Mouse (Mus musculus) lung, postnatal 0 days (tissue): ENCODE data around the gene Mif. TPM values are rescaled to one million over a fixed set of nuclear protein-coding genes. Genes with fewer than 3 reads are reported as not detected.

Experiments used
- ATAC-seq: fragments of 200-750 bp; cut with Nextera tagmentation; 2 replicates; pipeline ENCODE4 v1.8.0; 2017; ENCODE audit warnings: moderate library complexity
- DNase-seq: peaks from one replicate; pipeline ENCODE4 v3.0.0-alpha.2; 2016; ENCODE audit warnings: low spot score
- H3K27ac ChIP-seq: fragments of 300-500 bp; sonication (generic); 2 replicates; pipeline ENCODE4 v1.5.1; 2014; ENCODE audit warnings: antibody characterized with exemption, mild to moderate bottlenecking, low read length, mixed read lengths
- H3K27me3 ChIP-seq: fragments of 300-500 bp; sonication (generic); replicated peaks from 2 replicates; pipeline ENCODE4 v1.6.1; 2014; ENCODE audit warnings: low read length, mixed read lengths; ENCODE audit not compliant: insufficient read depth
- H3K36me3 ChIP-seq: fragments of 300-500 bp; sonication (generic); 2 replicates; pipeline ENCODE4 v1.6.1; 2014; ENCODE audit warnings: low read length, mixed read lengths; ENCODE audit not compliant: insufficient read depth
- H3K4me1 ChIP-seq: fragments of 300-500 bp; sonication (generic); 2 replicates; pipeline ENCODE4 v1.6.1; 2014; ENCODE audit warnings: antibody characterized with exemption, low read depth, low read length, mixed read lengths; ENCODE audit not compliant: insufficient read depth
- H3K4me2 ChIP-seq: fragments of 300-500 bp; sonication (generic); replicated peaks from 2 replicates; pipeline ENCODE4 v1.6.1; 2014; ENCODE audit warnings: low read depth, mild to moderate bottlenecking, low read length, moderate library complexity, mixed read lengths
- H3K4me3 ChIP-seq: fragments of 300-500 bp; sonication (generic); 2 replicates; pipeline ENCODE4 v1.5.1; 2014; ENCODE audit warnings: low read depth, low read length
- H3K9ac ChIP-seq: fragments of 300-500 bp; sonication (generic); replicated peaks from 2 replicates; pipeline ENCODE4 v1.6.1; 2014; ENCODE audit warnings: low read depth, mild to moderate bottlenecking
- H3K9me3 ChIP-seq: fragments of 300-500 bp; sonication (generic); 2 replicates; pipeline ENCODE4 v1.6.1; 2016; ENCODE audit warnings: low read length, mixed read lengths
- CTCF ChIP-seq: IDR thresholded peaks from 2 replicates; pipeline ENCODE4 v1.5.1; 2016; ENCODE audit warnings: antibody characterized with exemption, mild to moderate bottlenecking
- EP300 ChIP-seq: IDR thresholded peaks from 2 replicates; pipeline ENCODE4 v1.6.1; 2016; ENCODE audit warnings: antibody characterized with exemption, mild to moderate bottlenecking, control low read depth
- WGBS: fragments of 180-500 bp; shearing (Covaris S2); extraction: QIAGEN DNeasy Blood & Tissue Kit; methylation state at CpG from one replicate; pipeline ENCODE4 v1.1.7; 2014; 5-methylcytosine and 5-hydroxymethylcytosine counted together
- polyA plus RNA-seq: library from polyadenylated mRNA; unstranded; fragments of >200 nt; fragmentation: Nextera tagmentation; extraction: Ambion mirVana; gene quantifications from 2 replicates; pipeline ENCODE4 v1.2.1, GENCODE M21; 2015

Gene Mif
- polyA plus RNA-seq, 1 experiment from 2014 or later: 356 TPM

- no peak for DNase-seq
- 66% methylated on average over 2 of the region's 2 CpGs for WGBS
- Histone ChIP-seq H3K36me3 (no peaks in the 10 kb centered on the region), H3K9ac (no peak overlapping the region), H3K4me3 (no peak overlapping the region), H3K4me2 (no peak overlapping the region), H3K4me1 (no peaks in the 10 kb centered on the region), H3K9me3 (no peaks in the 10 kb centered on the region), H3K27ac (no peak overlapping the region), H3K27me3 (no peaks in the 10 kb centered on the region)
- ATAC-seq: no peak
- TF ChIP-seq EP300 (no peak), CTCF (no peak)
These were observed 30.3 kb downstream of the Mif start for GRCm38 (mm10) chr10:75829529-75830274.

GRCm38 (mm10) chr10:75828500-75828931, 31.5 kb downstream of the Mif start:
- Histone ChIP-seq H3K4me2 (no peak overlapping the region), H3K36me3 (no peaks in the 10 kb centered on the region), H3K27ac (no peak overlapping the region), H3K27me3 (no peaks in the 10 kb centered on the region), H3K9ac (no peak overlapping the region), H3K4me1 (no peaks in the 10 kb centered on the region), H3K4me3 (no peak overlapping the region), H3K9me3 (no peaks in the 10 kb centered on the region)
- TF ChIP-seq EP300 (no peak), CTCF (no peak)
- DNase-seq (peak; percentile 21), ATAC-seq (no peak)

- no peaks in the 10 kb centered on the region for H3K27me3 ChIP-seq
- DNase-seq: peak; percentile 61
- H3K36me3 ChIP-seq: no peaks in the 10 kb centered on the region
- TF ChIP-seq EP300: no peak
- no peak for TF ChIP-seq CTCF
- H3K9ac ChIP-seq: no peak overlapping the region
- H3K4me1 ChIP-seq: no peaks in the 10 kb centered on the region
- no peak overlapping the region for H3K4me3 ChIP-seq
- peak; percentile 37; the same call in 1 of the 2 replicates for ATAC-seq
- no peaks in the 10 kb centered on the region for H3K9me3 ChIP-seq
- WGBS: 81% methylated on average over 4 of the region's 4 CpGs
- H3K4me2 ChIP-seq: no peak overlapping the region
- H3K27ac ChIP-seq: no peak overlapping the region
These were observed 32.2 kb downstream of the Mif start for GRCm38 (mm10) chr10:75827668-75828360.

GRCm38 (mm10) chr10:75824530-75824929, 35.5 kb downstream of the Mif start:
- no peak overlapping the region for H3K27ac ChIP-seq
- no peaks in the 10 kb centered on the region for H3K9me3 ChIP-seq
- H3K27me3 ChIP-seq: no peaks in the 10 kb centered on the region
- H3K4me1 ChIP-seq: no peaks in the 10 kb centered on the region
- no peak for DNase-seq
- no peak overlapping the region for H3K4me2 ChIP-seq
- no peaks in the 10 kb centered on the region for H3K36me3 ChIP-seq
- no peak for TF ChIP-seq EP300
- TF ChIP-seq CTCF: no peak
- ATAC-seq: no peak
- no peak overlapping the region for H3K4me3 ChIP-seq
- 81% methylated on average over 4 of the region's 4 CpGs for WGBS
- no peak overlapping the region for H3K9ac ChIP-seq

- H3K9ac ChIP-seq: no peak overlapping the region
- DNase-seq: no peak
- H3K4me3 ChIP-seq: no peak overlapping the region
- H3K9me3 ChIP-seq: no peaks in the 10 kb centered on the region
- H3K27ac ChIP-seq: no peak overlapping the region
- no peak for ATAC-seq
- no peaks in the 10 kb centered on the region for H3K27me3 ChIP-seq
- H3K4me2 ChIP-seq: no peak overlapping the region
- no peaks in the 10 kb centered on the region for H3K4me1 ChIP-seq
- no peak for TF ChIP-seq CTCF
- no peak for TF ChIP-seq EP300
- 83% methylated on average over 1 of the region's 1 CpGs for WGBS
- no peaks in the 10 kb centered on the region for H3K36me3 ChIP-seq
These were observed 36.3 kb downstream of the Mif start for GRCm38 (mm10) chr10:75823782-75824181.

- Histone ChIP-seq H3K36me3 (no peaks in the 10 kb centered on the region), H3K4me1 (no peaks in the 10 kb centered on the region), H3K4me2 (no peak within 1 kb of the TSS), H3K4me3 (no peak within 1 kb of the TSS), H3K27me3 (no peaks in the 10 kb centered on the region), H3K9ac (no peak within 1 kb of the TSS), H3K9me3 (no peaks in the 10 kb centered on the region), H3K27ac (no peak within 1 kb of the TSS)
- WGBS: 96% methylated on average over 2 of the region's 2 CpGs
- no peak for TF ChIP-seq EP300
- TF ChIP-seq CTCF: no peak
- ATAC-seq: no peak
- DNase-seq: no peak
These were observed 37.6 kb downstream of the Mif start, which contains the start of gene Gstt4 for GRCm38 (mm10) chr10:75822443-75822842. Gene Gstt4 (minus strand): TSS chr10:75822543.
